Mouse (Mus musculus): ENCODE data around the gene Msl2.

Gene Msl2

GRCm38 (mm10) chr9:101152872-101153271 lies 79.0 kb downstream of the Msl2 start:
- no peak for DNase-seq (ENCODE audit: low read depth, low spot score)
